Mouse (Mus musculus) cortical plate, adult 2 months (tissue): ENCODE measurements around the gene Zscan26. TPM values are rescaled to one million over a fixed set of nuclear protein-coding genes. Genes with fewer than 3 reads are reported as not detected.
"Not testable (repeated sequence)": the region's sequence is repeated elsewhere in the genome, so short reads cannot be mapped to it uniquely, and the experiment has no call there.

Source experiments
- H3K27ac ChIP-seq: fragments of 200-500 bp; 2 replicates; pipeline ENCODE4 v1.5.1; 2012; ENCODE audit warnings: low read length, control low read depth, inconsistent platforms; ENCODE audit not compliant: insufficient read depth
- H3K4me1 ChIP-seq: fragments of 200-500 bp; 2 replicates; pipeline ENCODE4 v1.6.1; 2011; ENCODE audit warnings: low read length; ENCODE audit not compliant: control insufficient read depth, insufficient read depth
- H3K4me3 ChIP-seq: fragments of 200-500 bp; 2 replicates; pipeline ENCODE4 v1.5.1; 2011; ENCODE audit warnings: mild to moderate bottlenecking, low read length, control low read depth; ENCODE audit not compliant: insufficient read depth
- CTCF ChIP-seq: fragments of 200-500 bp; IDR thresholded peaks from 2 replicates; pipeline ENCODE4 v1.5.1; 2011; ENCODE audit warnings: mild to moderate bottlenecking, control low read depth, low read length; ENCODE audit not compliant: insufficient read depth; ENCODE audit errors: extremely low read depth
- POLR2A ChIP-seq: fragments of 200-500 bp; IDR thresholded peaks from 2 replicates; pipeline ENCODE4 v1.6.1; 2011; ENCODE audit warnings: mild to moderate bottlenecking, low read length, control low read depth; ENCODE audit not compliant: insufficient read depth; ENCODE audit errors: extremely low read depth
- polyA plus RNA-seq: library from polyadenylated mRNA; depleted of rRNA; stranded (reverse); fragments of >200 nt; gene quantifications from 2 replicates; pipeline ENCODE4 v1.2.3, GENCODE M21; 2012

The Zscan26 gene
- polyA plus RNA-seq, 1 experiment = 66.4 TPM

- peak within 1 kb of the TSS; percentile 62 for H3K4me3 ChIP-seq
- TF ChIP-seq POLR2A = peak; percentile 58; the same call in 1 of the 2 replicates
- TF ChIP-seq CTCF = no peak
- H3K4me1 ChIP-seq = no peaks in the 10 kb centered on the region
- H3K27ac ChIP-seq = no peak within 1 kb of the TSS
Measured at GRCm38 (mm10) chr13:21468061-21469019, 14.8 kb upstream of the Zscan26 start, which contains the start of gene Nkapl. Gene Nkapl (minus strand): TSS chr13:21468509.

GRCm38 (mm10) chr13:21467336-21467735 lies 13.8 kb upstream of the Zscan26 start:
- Histone ChIP-seq H3K27ac (no peak overlapping the region), H3K4me1 (no peaks in the 10 kb centered on the region), H3K4me3 (no peak overlapping the region)
- no peak for TF ChIP-seq POLR2A
- no peak for TF ChIP-seq CTCF

DNA sequence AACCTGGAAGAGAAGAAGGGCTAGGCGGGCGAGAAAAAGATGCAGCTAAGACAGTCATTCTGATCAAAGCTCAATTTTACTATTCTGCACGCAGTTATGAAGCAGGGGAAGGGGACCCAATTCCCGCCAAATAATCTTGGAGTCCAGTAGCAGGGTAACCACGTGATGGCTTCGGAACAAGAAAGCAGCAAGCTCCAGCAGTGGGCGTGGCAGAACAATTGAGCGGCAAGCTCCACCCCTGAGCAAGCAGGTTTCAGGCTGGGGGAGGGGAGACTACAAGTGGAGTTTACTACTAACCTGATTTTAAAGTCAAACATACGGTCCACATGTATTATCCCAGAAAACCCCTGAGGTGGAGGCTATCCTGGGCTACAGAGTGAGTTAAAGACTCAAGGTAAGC lies 9.0 kb upstream of the Zscan26 start:
- not testable (repeated sequence) for H3K4me1 ChIP-seq, H3K27ac ChIP-seq, H3K4me3 ChIP-seq

GRCm38 (mm10) chr13:21456347-21456746 lies 2.8 kb upstream of the Zscan26 start:
- H3K4me1 ChIP-seq = peaks cover 3% of the 10 kb centered on the region; the same call in 1 of the 2 replicates
- TF ChIP-seq CTCF (no peak), POLR2A (no peak)
- H3K27ac ChIP-seq = no peak overlapping the region

DNA sequence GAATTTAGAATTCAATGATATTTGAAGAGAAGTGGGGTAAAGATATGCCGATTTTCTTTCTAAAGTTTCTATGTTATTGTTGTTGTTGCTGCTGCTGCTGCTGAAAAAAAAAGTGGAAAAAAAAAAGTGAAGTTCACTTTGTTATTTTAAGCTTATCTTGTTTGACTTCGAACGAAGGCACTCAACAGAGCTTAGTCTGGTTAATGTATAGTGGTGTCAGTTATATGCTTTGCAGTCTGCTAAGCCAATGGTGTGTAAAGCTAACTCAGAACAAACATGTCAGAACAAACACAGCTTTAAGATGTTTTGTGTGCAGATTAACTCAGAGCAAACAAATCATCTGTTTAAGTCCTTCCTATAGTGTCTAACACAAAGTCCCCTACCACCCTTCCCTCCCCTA lies 603 bp upstream of the Zscan26 start:
- Histone ChIP-seq H3K4me1 (peaks cover 4% of the 10 kb centered on the region; the same call in 1 of the 2 replicates), H3K27ac (no peak overlapping the region), H3K4me3 (no peak overlapping the region; the same call in 1 of the 2 replicates)
- TF ChIP-seq POLR2A = no peak
- TF ChIP-seq CTCF = no peak

More at GRCm38 (mm10) chr13:21456347-21456746, 2.8 kb upstream of the Zscan26 start:
- H3K4me3 ChIP-seq = no peak overlapping the region

- Histone ChIP-seq H3K4me3 (peak overlapping the region; percentile 79), H3K4me1 (peaks cover 4% of the 10 kb centered on the region; the same call in 1 of the 2 replicates), H3K27ac (0 out of 2 replicates have a peak overlapping the region, but pooled peaks have one; percentile 67)
- no peak for TF ChIP-seq POLR2A
- TF ChIP-seq CTCF = no peak
Measured at GRCm38 (mm10) chr13:21453042-21453441, 488 bp downstream of the Zscan26 start.

- H3K4me1 ChIP-seq = peaks cover 4% of the 10 kb centered on the region; the same call in 1 of the 2 replicates
- H3K4me3 ChIP-seq = no peak overlapping the region
- TF ChIP-seq CTCF = no peak
- no peak for TF ChIP-seq POLR2A
- H3K27ac ChIP-seq = no peak overlapping the region
Measured at GRCm38 (mm10) chr13:21447856-21448614, 5.5 kb downstream of the Zscan26 start.

GRCm38 (mm10) chr13:21446796-21447195 lies 6.7 kb downstream of the Zscan26 start:
- Histone ChIP-seq H3K4me3 (no peak overlapping the region), H3K27ac (no peak overlapping the region), H3K4me1 (peaks cover 1% of the 10 kb centered on the region; the same call in 1 of the 2 replicates)
- no peak for TF ChIP-seq CTCF

GRCm38 (mm10) chr13:21441207-21441572 lies 12.3 kb downstream of the Zscan26 start:
- H3K4me3 ChIP-seq = peak overlapping the region; percentile 69
- H3K27ac ChIP-seq = no peak overlapping the region
- peaks cover 1% of the 10 kb centered on the region; the same call in 1 of the 2 replicates for H3K4me1 ChIP-seq
- TF ChIP-seq POLR2A (no peak), CTCF (no peak)
